Mouse (Mus musculus): ENCODE measurements at regions not wholly inside any gene's neighbourhood (a gene's known extent, or its start where the extent isn't known, plus 50 kb on each side); places are given as distances from the start of the nearest gene placed in this dataset.

GRCm38 (mm10) chr4:95389647-95390046 is 167.7 kb upstream of the Fggy start:
- peak; percentile 78 for DNase-seq (ENCODE audit: inconsistent ontology term)

- DNase-seq (ENCODE audit: inconsistent ontology term): no peak
Measured at GRCm38 (mm10) chr4:95390549-95390948, 166.8 kb upstream of the Fggy start.

- peak; percentile 61 for DNase-seq (ENCODE audit: inconsistent ontology term)
Measured at GRCm38 (mm10) chr4:95395746-95396145, 161.6 kb upstream of the Fggy start.

- DNase-seq (ENCODE audit: inconsistent ontology term): peak; percentile 81
Measured at GRCm38 (mm10) chr4:95398301-95398700, 159.0 kb upstream of the Fggy start.

- DNase-seq (ENCODE audit: inconsistent ontology term): no peak
Measured at GRCm38 (mm10) chr4:95402273-95402672, 155.0 kb upstream of the Fggy start.

- peak; percentile 71 for DNase-seq (ENCODE audit: inconsistent ontology term)
Measured at GRCm38 (mm10) chr4:95417075-95417474, 140.2 kb upstream of the Fggy start.

GRCm38 (mm10) chr4:95426563-95426962 is 130.7 kb upstream of the Fggy start:
- DNase-seq (ENCODE audit: inconsistent ontology term): peak; percentile 79

GRCm38 (mm10) chr4:95434543-95434942 is 122.8 kb upstream of the Fggy start:
- DNase-seq (ENCODE audit: inconsistent ontology term): peak; percentile 88

GRCm38 (mm10) chr4:95435080-95435479 is 122.2 kb upstream of the Fggy start:
- DNase-seq (ENCODE audit: inconsistent ontology term): no peak

GRCm38 (mm10) chr4:95439834-95440233 is 117.5 kb upstream of the Fggy start:
- DNase-seq (ENCODE audit: inconsistent ontology term): peak; percentile 70

- DNase-seq (ENCODE audit: inconsistent ontology term): no peak
Measured at GRCm38 (mm10) chr4:95443854-95444811, 113.2 kb upstream of the Fggy start.

GRCm38 (mm10) chr4:95450286-95450685 is 107.0 kb upstream of the Fggy start:
- DNase-seq (ENCODE audit: inconsistent ontology term): no peak

GRCm38 (mm10) chr4:95451831-95452230 is 105.5 kb upstream of the Fggy start:
- DNase-seq (ENCODE audit: inconsistent ontology term): no peak

GRCm38 (mm10) chr4:95456318-95456717 is 101.0 kb upstream of the Fggy start:
- no peak for DNase-seq (ENCODE audit: inconsistent ontology term)

- no peak for DNase-seq (ENCODE audit: inconsistent ontology term)
Measured at GRCm38 (mm10) chr4:95456943-95457342, 100.4 kb upstream of the Fggy start.

GRCm38 (mm10) chr4:95462476-95462875 is 94.8 kb upstream of the Fggy start:
- DNase-seq (ENCODE audit: inconsistent ontology term): peak; percentile 31

GRCm38 (mm10) chr4:95463082-95463825 is 94.1 kb upstream of the Fggy start:
- DNase-seq (ENCODE audit: inconsistent ontology term): no peak

- DNase-seq (ENCODE audit: inconsistent ontology term): no peak
Measured at GRCm38 (mm10) chr4:95466647-95467046, 90.7 kb upstream of the Fggy start.

GRCm38 (mm10) chr4:95467526-95467925 is 89.8 kb upstream of the Fggy start:
- no peak for DNase-seq (ENCODE audit: inconsistent ontology term)

GRCm38 (mm10) chr4:95474726-95475406 is 82.4 kb upstream of the Fggy start:
- DNase-seq (ENCODE audit: inconsistent ontology term): peak; percentile 57

- DNase-seq (ENCODE audit: inconsistent ontology term): peak; percentile 49
Measured at GRCm38 (mm10) chr4:95476071-95476724, 81.1 kb upstream of the Fggy start.

- peak; percentile 50 for DNase-seq (ENCODE audit: inconsistent ontology term)
Measured at GRCm38 (mm10) chr4:95483571-95483970, 73.7 kb upstream of the Fggy start.

Data from Muller cell, postnatal 12 days (primary cell).